Mouse (Mus musculus) heart, embryonic 16.5 days (tissue): ENCODE measurements around the gene Fat3. TPM values are rescaled to one million over a fixed set of nuclear protein-coding genes. Genes with fewer than 3 reads are reported as not detected.

Experiments used
- ATAC-seq: fragments of 200-750 bp; cut with Nextera tagmentation; replicated peaks from 2 replicates; pipeline ENCODE4 v1.8.0; 2017; ENCODE audit warnings: moderate number of reproducible peaks; ENCODE audit not compliant: insufficient read depth, low FRiP score; ENCODE audit errors: extremely low read depth
- H3K27ac ChIP-seq: fragments of 300-500 bp; sonication (generic); 2 replicates; pipeline ENCODE4 v1.5.1; 2014; ENCODE audit warnings: mild to moderate bottlenecking, low read length, control low read depth, moderate library complexity
- H3K27me3 ChIP-seq: fragments of 300-500 bp; sonication (generic); 2 replicates; pipeline ENCODE4 v1.6.1; 2014; ENCODE audit warnings: low read length, mixed read lengths; ENCODE audit not compliant: control insufficient read depth, insufficient read depth
- H3K36me3 ChIP-seq: fragments of 300-500 bp; sonication (generic); 2 replicates; pipeline ENCODE4 v1.6.1; 2014; ENCODE audit not compliant: control insufficient read depth, insufficient read depth
- H3K4me1 ChIP-seq: fragments of 300-500 bp; sonication (generic); 2 replicates; pipeline ENCODE4 v1.6.1; 2014; ENCODE audit warnings: low read length, mixed read lengths; ENCODE audit not compliant: control insufficient read depth, insufficient read depth
- H3K4me2 ChIP-seq: fragments of 300-500 bp; sonication (generic); 2 replicates; pipeline ENCODE4 v1.6.1; 2014; ENCODE audit warnings: low read depth, mild to moderate bottlenecking, control low read depth, low read length
- H3K4me3 ChIP-seq: fragments of 300-500 bp; sonication (generic); 2 replicates; pipeline ENCODE4 v1.5.1; 2014; ENCODE audit warnings: mild to moderate bottlenecking, control low read depth, low read length
- H3K9ac ChIP-seq: fragments of 300-500 bp; sonication (generic); 2 replicates; pipeline ENCODE4 v1.6.1; 2014; ENCODE audit warnings: low read length, control low read depth
- H3K9me3 ChIP-seq: fragments of 300-500 bp; sonication (generic); replicated peaks from 2 replicates; pipeline ENCODE4 v1.6.1; 2016; ENCODE audit warnings: low read length; ENCODE audit not compliant: control insufficient read depth
- WGBS: fragments of 180-500 bp; shearing (Covaris S2); extraction: QIAGEN DNeasy Blood & Tissue Kit; methylation state at CpG from one replicate; pipeline ENCODE4 v1.1.7; 2014; 5-methylcytosine and 5-hydroxymethylcytosine counted together
- polyA plus RNA-seq: library from polyadenylated mRNA; unstranded; fragments of >200 nt; fragmentation: Nextera tagmentation; extraction: Ambion mirVana; gene quantifications from 2 replicates; pipeline ENCODE4 v1.2.1, GENCODE M21; 2015

The Fat3 gene
- polyA plus RNA-seq, 1 experiment from 2014 or later: 0.76 TPM

DNA sequence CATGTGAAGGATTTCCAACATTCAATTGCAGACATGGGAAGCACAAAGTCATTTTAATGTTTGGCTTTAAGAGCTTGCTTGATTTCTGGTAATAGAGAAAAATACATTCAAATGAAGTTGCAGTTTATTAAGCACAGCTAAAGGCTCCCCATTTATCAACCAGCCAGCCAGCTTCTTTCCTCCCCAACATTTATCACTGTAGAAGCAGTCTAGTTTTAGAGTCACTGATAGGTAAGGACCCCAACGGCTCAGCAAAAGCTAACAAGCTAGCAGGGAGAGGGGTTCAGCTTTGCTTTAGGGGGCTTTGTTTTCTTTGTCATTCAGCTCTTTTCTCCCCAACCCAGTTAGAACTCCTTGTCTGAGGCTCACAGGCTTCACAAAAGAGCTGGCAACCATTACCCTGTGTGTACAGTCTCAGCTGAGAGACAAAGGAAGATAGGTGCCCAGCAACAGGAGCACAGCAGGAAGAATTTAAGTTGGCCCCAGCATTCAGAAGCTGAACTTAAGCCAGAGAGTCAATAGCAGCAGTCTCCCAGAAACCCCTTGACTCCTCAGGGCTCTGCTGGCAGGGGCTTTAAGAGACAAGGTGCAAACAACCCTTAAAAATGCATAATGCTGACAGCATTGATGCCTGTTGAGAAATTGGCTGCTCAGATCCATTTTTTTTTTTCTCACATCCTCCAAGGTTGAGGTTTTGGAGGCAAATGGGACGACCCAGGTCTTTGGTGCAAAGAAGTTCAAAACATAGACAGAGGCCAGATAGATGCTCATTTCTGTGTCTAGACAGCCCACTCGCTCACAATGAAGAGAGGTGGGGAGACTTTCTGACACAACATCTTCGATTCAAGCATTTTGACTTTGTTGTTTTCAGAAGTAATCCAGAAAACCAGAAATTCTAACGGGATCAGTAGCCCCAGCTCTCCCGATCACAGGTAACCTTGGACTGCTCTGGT is 102.1 kb downstream of the Fat3 start:
- WGBS: 58% methylated on average over 6 of the region's 6 CpGs

DNA sequence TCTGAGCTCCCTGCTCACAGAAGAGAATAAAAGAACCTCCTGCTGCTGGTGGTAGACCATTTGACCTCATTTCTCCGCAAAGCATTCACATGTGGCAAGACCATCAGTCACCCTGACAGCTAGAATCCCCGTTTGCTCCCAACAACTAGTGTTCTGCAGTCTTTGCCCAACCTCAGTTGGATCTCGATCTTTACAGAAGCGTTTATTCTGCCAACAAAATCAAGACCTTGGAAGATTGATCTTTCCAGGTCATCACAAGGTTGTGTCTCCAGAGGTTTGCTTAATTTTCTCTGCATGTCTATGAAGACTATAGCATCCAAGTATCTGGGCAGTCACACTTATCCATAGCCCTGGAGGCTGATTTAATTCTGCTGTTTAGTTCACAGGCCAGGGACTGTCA is 111.9 kb downstream of the Fat3 start:
- no peak for ATAC-seq
- 68% methylated on average over 4 of the region's 4 CpGs for whole genome bisulfite sequencing
- no peak overlapping the region for H3K9ac ChIP-seq
- H3K27me3 ChIP-seq: no peaks in the 10 kb centered on the region
- no peaks in the 10 kb centered on the region for H3K9me3 ChIP-seq
- H3K4me1 ChIP-seq: peaks cover 3% of the 10 kb centered on the region; the same call in 1 of the 2 replicates
- no peaks in the 10 kb centered on the region for H3K36me3 ChIP-seq
- H3K4me3 ChIP-seq: no peak overlapping the region
- H3K4me2 ChIP-seq: no peak overlapping the region
- no peak overlapping the region for H3K27ac ChIP-seq

More for the DNA sequence above, 102.1 kb downstream of the Fat3 start:
- Histone ChIP-seq H3K4me2 (no peak overlapping the region), H3K4me3 (no peak overlapping the region), H3K27me3 (no peaks in the 10 kb centered on the region), H3K27ac (no peak overlapping the region), H3K9ac (no peak overlapping the region), H3K9me3 (no peaks in the 10 kb centered on the region), H3K4me1 (0 out of 2 replicates have a peak, but pooled peaks cover 3% of the 10 kb centered on the region), H3K36me3 (no peaks in the 10 kb centered on the region)
- no peak for ATAC-seq

DNA sequence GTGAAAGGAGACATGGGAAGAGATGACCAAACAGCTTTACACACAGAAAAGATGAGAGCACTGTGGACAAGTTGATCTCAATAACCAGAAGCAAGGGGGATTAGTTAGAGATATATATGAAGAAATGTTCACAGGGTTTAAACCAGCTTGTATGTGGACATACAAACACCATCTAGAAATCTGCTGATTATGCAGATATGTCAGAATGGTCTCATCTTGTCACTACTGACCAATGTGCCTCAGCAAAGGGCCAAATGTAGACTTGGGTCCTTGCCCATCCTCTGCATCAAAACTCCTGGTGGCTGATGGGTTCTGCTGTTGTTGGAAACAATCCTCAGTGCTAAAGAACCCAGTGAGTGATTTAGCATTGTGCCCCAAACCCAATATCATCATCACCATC is 113.6 kb downstream of the Fat3 start:
- Histone ChIP-seq H3K4me1 (peaks cover 7% of the 10 kb centered on the region; the same call in 1 of the 2 replicates), H3K27ac (no peak overlapping the region), H3K4me2 (no peak overlapping the region), H3K4me3 (no peak overlapping the region), H3K36me3 (no peaks in the 10 kb centered on the region), H3K9ac (no peak overlapping the region), H3K9me3 (no peaks in the 10 kb centered on the region), H3K27me3 (no peaks in the 10 kb centered on the region)
- ATAC-seq: no peak

DNA sequence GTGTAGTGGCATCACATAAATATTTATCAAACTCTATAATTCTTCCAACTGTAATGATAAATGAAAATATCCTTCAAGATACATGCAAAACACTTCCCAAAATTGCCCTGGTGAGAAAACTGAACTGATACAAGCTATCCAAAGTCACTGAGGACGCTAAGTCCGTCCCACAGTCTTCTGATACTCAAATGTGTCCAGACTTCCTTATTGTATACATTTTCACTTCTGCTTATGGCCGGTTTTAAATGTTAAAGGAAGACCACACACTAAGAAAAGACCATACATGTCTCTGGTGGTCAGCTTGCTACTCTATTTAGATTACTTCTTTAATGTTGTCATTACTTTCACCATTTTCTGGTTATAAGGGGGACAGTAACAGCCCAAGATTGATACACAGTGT is 137.4 kb downstream of the Fat3 start:
- Histone ChIP-seq H3K9ac (no peak overlapping the region), H3K9me3 (no peaks in the 10 kb centered on the region), H3K4me2 (no peak overlapping the region), H3K4me1 (no peaks in the 10 kb centered on the region), H3K4me3 (no peak overlapping the region), H3K36me3 (no peaks in the 10 kb centered on the region), H3K27ac (no peak overlapping the region), H3K27me3 (no peaks in the 10 kb centered on the region)
- no peak for ATAC-seq
- WGBS: 79% methylated on average over 3 of the region's 3 CpGs

DNA sequence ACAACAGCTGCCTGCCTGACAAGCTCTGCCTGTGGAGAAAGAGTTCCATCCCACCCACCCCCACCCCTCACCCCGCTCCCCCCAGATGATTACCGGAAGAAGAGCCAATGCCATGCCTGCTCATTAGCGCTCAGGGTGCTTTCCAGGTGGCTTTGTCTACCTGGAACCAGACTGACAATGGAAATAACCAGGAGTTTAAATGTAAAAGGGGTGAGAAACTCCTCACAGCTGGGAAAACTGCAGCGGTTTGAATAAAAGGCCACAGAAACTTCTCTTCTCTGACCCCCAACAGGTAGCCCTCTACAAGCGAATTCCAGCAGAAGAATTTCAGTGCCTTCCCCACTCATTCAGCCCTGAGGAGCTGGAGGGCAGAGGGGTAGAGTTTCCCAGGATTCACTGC is 139.3 kb downstream of the Fat3 start:
- no peak overlapping the region for H3K27ac ChIP-seq
- no peaks in the 10 kb centered on the region for H3K27me3 ChIP-seq
- no peaks in the 10 kb centered on the region for H3K9me3 ChIP-seq
- no peak overlapping the region for H3K9ac ChIP-seq
- no peak overlapping the region for H3K4me2 ChIP-seq
- WGBS: 16% methylated on average over 5 of the region's 5 CpGs
- H3K4me3 ChIP-seq: no peak overlapping the region
- no peaks in the 10 kb centered on the region for H3K4me1 ChIP-seq
- no peak for ATAC-seq
- H3K36me3 ChIP-seq: no peaks in the 10 kb centered on the region

DNA sequence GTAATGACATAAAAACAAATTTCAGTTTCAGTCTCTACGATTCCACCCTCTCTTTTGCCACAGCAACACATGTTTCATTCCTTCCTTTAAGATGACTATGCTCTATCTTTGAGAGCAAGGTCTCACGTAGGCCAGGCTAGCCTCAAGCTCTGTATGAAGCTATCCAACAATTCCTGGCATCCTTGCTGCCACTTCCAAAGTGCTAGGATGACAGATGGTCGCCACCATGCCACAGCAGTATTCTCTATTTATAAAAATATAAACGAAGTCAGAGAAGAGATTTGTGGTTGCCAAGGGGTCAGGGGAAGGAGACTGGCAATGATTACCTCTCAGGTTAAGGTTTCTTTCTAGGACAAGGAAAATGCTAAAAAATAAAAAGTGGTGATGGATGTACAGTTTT is 144.4 kb downstream of the Fat3 start:
- no peak overlapping the region for H3K4me2 ChIP-seq
- no peak for ATAC-seq
- H3K36me3 ChIP-seq: no peaks in the 10 kb centered on the region
- no peak overlapping the region for H3K27ac ChIP-seq
- no peak overlapping the region for H3K9ac ChIP-seq
- 71% methylated on average over 4 of the region's 4 CpGs for WGBS
- no peaks in the 10 kb centered on the region for H3K4me1 ChIP-seq
- H3K9me3 ChIP-seq: no peaks in the 10 kb centered on the region
- no peaks in the 10 kb centered on the region for H3K27me3 ChIP-seq
- H3K4me3 ChIP-seq: no peak overlapping the region

DNA sequence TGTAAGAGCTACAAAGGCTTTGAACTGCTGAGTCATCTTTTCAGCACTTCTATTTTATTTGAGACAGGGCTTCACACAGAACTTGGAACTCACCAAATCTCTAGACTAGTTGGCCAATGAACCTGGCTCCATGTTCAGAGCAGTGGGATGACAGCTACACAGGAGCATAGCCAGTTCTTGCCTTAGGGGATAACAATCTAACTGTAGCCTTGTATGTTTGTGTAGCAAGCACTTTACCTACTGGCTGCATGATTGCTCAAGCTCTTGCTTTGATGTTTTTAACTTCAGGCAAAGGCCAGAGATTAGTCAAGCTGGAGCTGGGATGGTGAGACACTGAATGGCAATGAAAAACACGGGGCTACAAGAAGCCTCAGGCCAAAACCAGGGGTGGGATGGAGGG is 146.2 kb downstream of the Fat3 start:
- Histone ChIP-seq H3K4me2 (no peak overlapping the region), H3K4me1 (no peaks in the 10 kb centered on the region), H3K9ac (no peak overlapping the region), H3K9me3 (no peaks in the 10 kb centered on the region), H3K36me3 (no peaks in the 10 kb centered on the region), H3K4me3 (no peak overlapping the region), H3K27me3 (no peaks in the 10 kb centered on the region), H3K27ac (no peak overlapping the region)
- ATAC-seq: no peak
- WGBS: 39% methylated on average over 1 of the region's 1 CpGs

DNA sequence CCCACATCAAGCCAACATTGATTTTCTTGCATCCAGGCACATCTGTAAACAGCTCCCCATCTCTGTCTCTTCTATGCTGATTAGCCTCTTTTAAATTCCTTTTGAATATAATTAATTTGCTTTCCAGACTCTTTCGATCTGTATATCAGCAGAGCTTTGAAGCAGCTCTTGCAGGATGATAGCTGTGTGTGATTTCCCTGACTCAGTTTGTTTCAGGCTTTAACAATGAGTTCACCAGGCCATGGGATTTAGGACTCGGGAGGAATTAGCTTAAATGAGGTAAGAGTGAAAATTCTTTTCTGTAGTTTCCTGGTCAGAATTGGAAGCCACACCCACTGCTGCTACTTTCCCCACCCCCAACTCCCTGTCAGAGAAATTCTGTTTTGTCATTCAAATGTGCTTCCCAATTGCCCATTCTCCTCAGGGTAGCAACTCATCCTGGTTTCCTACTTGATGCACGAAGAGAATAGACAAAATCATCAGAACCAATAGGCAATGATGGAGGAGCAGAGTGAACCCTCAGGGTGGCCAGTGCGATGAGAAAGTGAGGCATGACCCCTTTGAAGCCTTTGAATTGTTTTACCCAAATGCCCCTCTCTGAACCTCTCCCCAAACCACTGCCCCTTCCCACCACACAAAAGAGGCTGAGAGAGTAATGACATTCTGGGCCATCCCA is 147.9 kb downstream of the Fat3 start:
- H3K4me3 ChIP-seq: no peak overlapping the region
- H3K4me2 ChIP-seq: no peak overlapping the region
- H3K9me3 ChIP-seq: no peaks in the 10 kb centered on the region
- H3K27ac ChIP-seq: no peak overlapping the region
- 54% methylated on average over 4 of the region's 4 CpGs for WGBS
- no peaks in the 10 kb centered on the region for H3K27me3 ChIP-seq
- no peaks in the 10 kb centered on the region for H3K4me1 ChIP-seq
- no peak for ATAC-seq
- H3K36me3 ChIP-seq: no peaks in the 10 kb centered on the region
- no peak overlapping the region for H3K9ac ChIP-seq

DNA sequence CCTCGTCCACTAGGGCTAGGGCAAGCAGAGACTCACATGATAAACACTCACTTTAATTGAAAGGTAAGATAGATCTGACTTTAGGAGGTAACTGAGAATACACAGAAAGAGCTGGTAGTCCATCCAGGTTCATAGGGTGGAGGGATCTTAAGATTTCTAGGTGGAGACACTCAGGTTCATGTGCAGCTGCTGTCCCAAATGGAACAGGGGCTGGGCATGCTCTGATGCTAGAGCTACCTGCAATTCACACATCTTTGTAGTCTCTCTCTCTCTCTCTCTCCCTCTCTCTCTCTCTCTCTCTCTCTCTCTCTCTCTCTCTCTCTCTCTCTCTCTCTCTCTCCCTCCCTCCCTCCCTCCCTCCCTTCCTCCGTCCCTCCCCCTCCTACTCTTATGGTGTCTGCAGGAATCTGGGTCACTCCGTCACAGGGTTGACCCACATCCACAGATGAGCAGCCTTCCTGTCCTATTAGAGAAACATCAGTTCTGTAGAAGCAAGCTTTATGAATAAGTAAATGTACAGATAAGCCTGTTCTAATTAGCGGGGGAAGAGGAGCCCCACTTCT is 148.5 kb downstream of the Fat3 start:
- Histone ChIP-seq H3K9ac (no peak overlapping the region), H3K36me3 (no peaks in the 10 kb centered on the region), H3K4me1 (no peaks in the 10 kb centered on the region), H3K4me3 (no peak overlapping the region), H3K27me3 (no peaks in the 10 kb centered on the region), H3K27ac (no peak overlapping the region), H3K4me2 (no peak overlapping the region), H3K9me3 (no peaks in the 10 kb centered on the region)
- ATAC-seq: no peak
- WGBS: 64% methylated on average over 4 of the region's 4 CpGs
